ENCODE assay signal across 25 mouse cellular contexts in genomic region chr9:29368291-29368690, GRCm38 (mm10).
"Had no signal": no experiment of that assay in that cellular context is flagged by ENCODE, and none has a peak within 500 bp of the region (broad histone marks: within the 10 kb centered on the region; RNA-seq: fewer than 3 reads in every experiment).

No protein-coding gene starts in this region.

- H3K9ac ChIP-seq: heart, embryonic 13.5 days; heart, embryonic 15.5 days; hindbrain, embryonic 13.5 days; hindbrain, embryonic 15.5 days; kidney, embryonic 15.5 days; limb, embryonic 13.5 days; limb, embryonic 15.5 days had no signal

- H3K36me3 ChIP-seq: heart, embryonic 13.5 days; heart, embryonic 15.5 days; hindbrain, embryonic 13.5 days; hindbrain, embryonic 15.5 days; kidney, embryonic 15.5 days; limb, embryonic 13.5 days; limb, embryonic 15.5 days had no signal

- H3K4me2 ChIP-seq: heart, embryonic 11.5 days; heart, embryonic 13.5 days; heart, embryonic 15.5 days; hindbrain, embryonic 13.5 days; hindbrain, embryonic 15.5 days; kidney, embryonic 15.5 days; limb, embryonic 13.5 days; limb, embryonic 15.5 days had no signal

- ATAC-seq: hindbrain, postnatal 0 days; intestine, embryonic 16.5 days had no signal

- H3K4me3 ChIP-seq: heart, adult 2 months; heart, embryonic 13.5 days; heart, embryonic 15.5 days; hindbrain, embryonic 13.5 days; hindbrain, embryonic 15.5 days; kidney, embryonic 15.5 days; limb, embryonic 13.5 days; limb, embryonic 15.5 days had no signal

- H3K27me3 ChIP-seq: heart, embryonic 13.5 days; heart, embryonic 15.5 days; hindbrain, embryonic 13.5 days; hindbrain, embryonic 15.5 days; kidney, embryonic 15.5 days had no signal

- H3K4me1 ChIP-seq: hindbrain, embryonic 13.5 days; limb, embryonic 13.5 days; limb, embryonic 15.5 days had no signal

- DNase-seq: gastrocnemius, postnatal 14 days; gastrocnemius, postnatal 36 days; heart, adult 11 months; heart, adult 2 months; heart, postnatal 14 days; heart, postnatal 36 days; kidney, adult 11 months; kidney, adult 2 months; kidney, adult 9 months; kidney, postnatal 14 days; kidney, postnatal 36 days; layer of hippocampus, adult 9-11 months; layer of hippocampus, postnatal 36 days; left cerebral cortex, postnatal 4 days had no signal

- H3K27ac ChIP-seq: heart, adult 2 months; heart, embryonic 13.5 days; heart, embryonic 15.5 days; hindbrain, embryonic 13.5 days; hindbrain, embryonic 15.5 days; hindbrain, postnatal 0 days; kidney, embryonic 15.5 days; kidney, postnatal 0 days; limb, embryonic 13.5 days; limb, embryonic 15.5 days had no signal

- H3K9me3 ChIP-seq: heart, embryonic 13.5 days; heart, embryonic 15.5 days; hindbrain, embryonic 13.5 days; hindbrain, embryonic 15.5 days; kidney, embryonic 15.5 days; limb, embryonic 13.5 days; limb, embryonic 15.5 days had no signal
